Mouse (Mus musculus): Measurements from ENCODE around the gene Zfp879. TPM values are rescaled to one million over a fixed set of nuclear protein-coding genes. Genes with fewer than 3 reads are reported as not detected.

The Zfp879 gene
- 1.7 TPM in 2 replicates for polyA plus RNA-seq (2014; fragmentation: Nextera tagmentation; extraction: Ambion mirVana)

DNA sequence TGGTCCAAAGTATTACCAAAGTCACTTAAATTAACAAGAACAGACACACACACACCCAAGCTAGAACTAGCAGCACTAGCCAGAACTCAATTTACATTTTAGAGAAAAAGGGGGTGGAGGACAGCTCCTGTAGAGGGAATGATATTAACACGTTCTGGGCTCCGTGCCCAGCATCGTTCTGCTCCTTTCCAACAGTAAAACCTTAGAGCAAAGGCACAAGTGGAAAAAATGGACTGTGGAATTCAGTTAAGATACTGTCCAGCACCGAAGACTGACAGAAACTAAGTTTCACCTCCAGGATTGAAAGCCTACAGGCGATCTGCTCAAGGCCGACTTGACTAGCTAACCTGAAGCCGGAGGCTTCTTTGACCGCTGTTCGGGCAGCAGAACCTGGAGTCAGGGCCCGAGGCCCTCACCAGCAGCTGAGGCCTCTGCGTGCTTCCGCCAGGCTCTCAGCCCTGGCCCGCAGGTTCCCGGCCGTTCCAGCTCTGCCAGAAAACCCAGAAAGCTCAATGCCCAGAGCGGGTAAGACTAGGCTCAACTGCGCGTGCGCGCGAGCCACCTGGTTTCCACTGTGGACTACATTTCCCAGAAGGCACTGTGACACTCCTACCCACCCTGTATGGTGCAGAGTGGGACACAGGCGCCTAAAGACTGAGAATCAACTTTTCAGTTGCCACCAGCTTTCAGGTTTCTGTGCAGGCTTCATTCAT lies at the start of gene Zfp879:
Gene Zfp879 (minus strand): TSS at position 530 of the 713 bp plus-strand sequence.
- Histone ChIP-seq H3K4me2 (replicated peaks) (peak within 1 kb of the TSS; percentile 74), H3K9ac (peak within 1 kb of the TSS; percentile 74)

DNA sequence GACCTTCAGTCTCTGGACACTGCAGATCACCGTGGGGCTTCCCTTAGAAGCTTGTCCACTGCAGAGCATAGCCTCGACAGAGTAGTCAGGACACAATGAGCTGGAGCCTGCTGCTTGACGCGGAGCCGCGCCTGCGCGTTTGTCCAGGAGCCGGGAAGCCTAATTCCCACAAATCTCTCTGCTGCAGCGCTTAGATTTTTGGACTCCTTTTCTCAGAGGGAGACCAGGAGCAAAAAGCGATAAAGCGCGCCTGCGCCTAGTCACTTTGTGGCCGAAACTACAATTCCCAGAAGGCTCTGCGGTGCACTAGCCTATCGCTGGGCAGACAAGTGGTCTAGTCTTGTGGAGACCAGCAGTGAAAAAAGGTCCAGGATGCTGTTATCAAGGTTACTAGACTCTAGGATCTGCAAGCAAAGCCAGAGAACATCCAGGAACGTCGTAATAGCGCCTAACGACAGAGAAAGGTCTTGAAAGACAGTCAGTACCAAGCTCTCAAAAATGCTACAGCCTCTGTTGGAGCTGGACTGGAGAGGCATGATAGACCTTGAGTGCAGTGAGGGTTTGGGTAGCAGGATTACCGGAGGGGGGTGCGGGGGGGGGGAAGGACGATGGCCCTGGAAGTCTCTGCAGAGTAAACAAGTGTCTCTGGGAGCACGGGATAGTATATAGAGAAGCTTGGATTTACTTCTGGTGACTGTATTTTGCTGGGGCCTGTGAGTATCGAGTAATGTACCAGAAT lies 46.2 kb upstream of the Zfp879 start, which contains the start of gene Zfp454:
Gene Zfp454 (minus strand): TSS at position 262 of the 739 bp plus-strand sequence.
- ATAC-seq (ENCODE audit: low FRiP score), result peak; percentile 96
- peak within 1 kb of the TSS; percentile 79 for H3K4me2 ChIP-seq (replicated peaks)
- H3K36me3 ChIP-seq (replicated peaks; ENCODE audit: control insufficient read depth, insufficient read depth), result peaks cover 25% of the 10 kb centered on the region
- peak within 1 kb of the TSS; percentile 69 for H3K9ac ChIP-seq
- WGBS, result 6% methylated on average over 26 of the region's 26 CpGs
- H3K27me3 ChIP-seq (ENCODE audit: control insufficient read depth, insufficient read depth, low read length), result no peaks in the 10 kb centered on the region
- peak; percentile 97 for DNase-seq (ENCODE audit: low spot score)
- H3K4me1 ChIP-seq (replicated peaks; ENCODE audit: control insufficient read depth, insufficient read depth, low read length), result peaks cover 8% of the 10 kb centered on the region
- H3K9me3 ChIP-seq (ENCODE audit: control insufficient read depth, low read length), result 0 out of 2 replicates have a peak, but pooled peaks cover 3% of the 10 kb centered on the region
- peak within 1 kb of the TSS; percentile 43 for H3K4me3 ChIP-seq (replicated peaks; ENCODE audit: low read length)
- peak within 1 kb of the TSS; percentile 76 for H3K27ac ChIP-seq

More for the DNA sequence above, at the start of gene Zfp879:
- H3K4me3 ChIP-seq (replicated peaks; ENCODE audit: low read length), result peak within 1 kb of the TSS; percentile 40
- H3K4me1 ChIP-seq (replicated peaks; ENCODE audit: control insufficient read depth, insufficient read depth, low read length), result peaks cover 7% of the 10 kb centered on the region
- no peaks in the 10 kb centered on the region for H3K27me3 ChIP-seq (ENCODE audit: control insufficient read depth, insufficient read depth, low read length)
- ATAC-seq (ENCODE audit: low FRiP score), result peak; percentile 97
- 22% methylated on average over 22 of the region's 22 CpGs for WGBS
- DNase-seq (ENCODE audit: low spot score), result peak; percentile 96
- peak within 1 kb of the TSS; percentile 78 for H3K27ac ChIP-seq
- H3K9me3 ChIP-seq (ENCODE audit: control insufficient read depth, low read length), result no peaks in the 10 kb centered on the region
- no peaks in the 10 kb centered on the region for H3K36me3 ChIP-seq (replicated peaks; ENCODE audit: control insufficient read depth, insufficient read depth)

DNA sequence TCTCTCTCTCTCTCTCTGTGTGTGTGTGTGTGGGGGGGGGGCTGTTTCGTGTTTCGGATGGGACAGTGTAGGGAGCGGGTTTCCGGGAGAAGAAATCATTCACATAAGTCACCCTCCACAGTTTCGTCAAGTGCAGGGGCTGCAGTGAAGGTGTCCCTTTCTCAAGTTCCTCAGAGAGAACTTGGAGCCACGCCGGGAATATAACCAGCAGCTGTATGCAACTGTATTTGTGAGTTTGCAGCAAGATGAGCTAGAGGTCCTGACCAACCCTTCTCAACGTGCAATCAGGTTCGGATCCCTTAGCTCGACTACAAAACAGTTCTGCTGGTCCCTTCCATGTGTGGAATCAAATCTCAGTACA lies 45.6 kb upstream of the Zfp879 start:
- DNase-seq (ENCODE audit: low spot score), result peak; percentile 41
- H3K27ac ChIP-seq, result peak overlapping the region; percentile 76
- 20% methylated on average over 10 of the region's 10 CpGs for WGBS
- peak overlapping the region; percentile 43 for H3K4me3 ChIP-seq (replicated peaks; ENCODE audit: low read length)
- H3K9ac ChIP-seq, result peak overlapping the region; percentile 69
- H3K36me3 ChIP-seq (replicated peaks; ENCODE audit: control insufficient read depth, insufficient read depth), result peaks cover 31% of the 10 kb centered on the region
- no peaks in the 10 kb centered on the region for H3K9me3 ChIP-seq (ENCODE audit: control insufficient read depth, low read length)
- H3K27me3 ChIP-seq (ENCODE audit: control insufficient read depth, insufficient read depth, low read length), result no peaks in the 10 kb centered on the region
- peak overlapping the region; percentile 79 for H3K4me2 ChIP-seq (replicated peaks)
- peaks cover 8% of the 10 kb centered on the region for H3K4me1 ChIP-seq (replicated peaks; ENCODE audit: control insufficient read depth, insufficient read depth, low read length)
- 0 out of 2 replicates have a peak, but pooled peaks have one; percentile 7 for ATAC-seq (ENCODE audit: low FRiP score)

- H3K27me3 ChIP-seq (ENCODE audit: control insufficient read depth, insufficient read depth, low read length), result no peaks in the 10 kb centered on the region
- no peak for DNase-seq (ENCODE audit: low spot score)
- H3K9me3 ChIP-seq (ENCODE audit: control insufficient read depth, low read length), result no peaks in the 10 kb centered on the region
- H3K27ac ChIP-seq, result no peak overlapping the region
- WGBS, result 49% methylated on average over 8 of the region's 8 CpGs
- H3K4me1 ChIP-seq (replicated peaks; ENCODE audit: control insufficient read depth, insufficient read depth, low read length), result peaks cover 8% of the 10 kb centered on the region
- peak overlapping the region; percentile 69 for H3K9ac ChIP-seq
- H3K4me3 ChIP-seq (replicated peaks; ENCODE audit: low read length), result peak overlapping the region; percentile 43
- peak overlapping the region; percentile 79 for H3K4me2 ChIP-seq (replicated peaks)
- peaks cover 35% of the 10 kb centered on the region for H3K36me3 ChIP-seq (replicated peaks; ENCODE audit: control insufficient read depth, insufficient read depth)
- ATAC-seq (ENCODE audit: low FRiP score), result no peak
These were observed 45.0 kb upstream of the Zfp879 start for GRCm38 (mm10) chr11:50886231-50886932.

GRCm38 (mm10) chr11:50883756-50884155 lies 42.4 kb upstream of the Zfp879 start:
- H3K4me2 ChIP-seq (replicated peaks), result no peak overlapping the region
- no peak overlapping the region for H3K4me3 ChIP-seq (replicated peaks; ENCODE audit: low read length)
- H3K36me3 ChIP-seq (replicated peaks; ENCODE audit: control insufficient read depth, insufficient read depth), result peaks cover 59% of the 10 kb centered on the region
- ATAC-seq (ENCODE audit: low FRiP score), result no peak
- no peak overlapping the region for H3K9ac ChIP-seq
- DNase-seq (ENCODE audit: low spot score), result no peak
- H3K9me3 ChIP-seq (ENCODE audit: control insufficient read depth, low read length), result 0 out of 2 replicates have a peak, but pooled peaks cover 13% of the 10 kb centered on the region
- WGBS, result 88% methylated on average over 3 of the region's 3 CpGs
- H3K4me1 ChIP-seq (replicated peaks; ENCODE audit: control insufficient read depth, insufficient read depth, low read length), result peaks cover 8% of the 10 kb centered on the region
- no peak overlapping the region for H3K27ac ChIP-seq
- no peaks in the 10 kb centered on the region for H3K27me3 ChIP-seq (ENCODE audit: control insufficient read depth, insufficient read depth, low read length)

GRCm38 (mm10) chr11:50878641-50879040 lies 37.3 kb upstream of the Zfp879 start:
- Histone ChIP-seq H3K4me2 (replicated peaks) (no peak overlapping the region), H3K27ac (no peak overlapping the region), H3K4me3 (replicated peaks; ENCODE audit: low read length) (no peak overlapping the region), H3K9ac (no peak overlapping the region), H3K9me3 (ENCODE audit: control insufficient read depth, low read length) (peaks cover 41% of the 10 kb centered on the region), H3K36me3 (replicated peaks; ENCODE audit: control insufficient read depth, insufficient read depth) (peaks cover 86% of the 10 kb centered on the region), H3K4me1 (replicated peaks; ENCODE audit: control insufficient read depth, insufficient read depth, low read length) (no peaks in the 10 kb centered on the region), H3K27me3 (ENCODE audit: control insufficient read depth, insufficient read depth, low read length) (no peaks in the 10 kb centered on the region)
- DNase-seq (ENCODE audit: low spot score) (no peak), ATAC-seq (ENCODE audit: low FRiP score) (no peak)
- WGBS, result 94% methylated on average over 3 of the region's 3 CpGs

- H3K9ac ChIP-seq, result peak overlapping the region; percentile 54
- DNase-seq (ENCODE audit: low spot score) (no peak), ATAC-seq (ENCODE audit: low FRiP score) (no peak; the same call in 1 of the 2 replicates)
- peak overlapping the region; percentile 95 for H3K4me2 ChIP-seq (replicated peaks)
- H3K9me3 ChIP-seq (ENCODE audit: control insufficient read depth, low read length), result no peaks in the 10 kb centered on the region
- under 1% methylated on average over 70 of the region's 72 CpGs for WGBS
- peak overlapping the region; percentile 48 for H3K4me3 ChIP-seq (replicated peaks; ENCODE audit: low read length)
- peaks cover 7% of the 10 kb centered on the region; the same call in 1 of the 2 replicates for H3K4me1 ChIP-seq (replicated peaks; ENCODE audit: control insufficient read depth, insufficient read depth, low read length)
- no peaks in the 10 kb centered on the region for H3K36me3 ChIP-seq (replicated peaks; ENCODE audit: control insufficient read depth, insufficient read depth)
- no peak overlapping the region for H3K27ac ChIP-seq
- H3K27me3 ChIP-seq (ENCODE audit: control insufficient read depth, insufficient read depth, low read length), result peaks cover 54% of the 10 kb centered on the region
These were observed 9.7 kb upstream of the Zfp879 start for GRCm38 (mm10) chr11:50850989-50851601.

- H3K9me3 ChIP-seq (ENCODE audit: control insufficient read depth, low read length), result no peaks in the 10 kb centered on the region
- H3K9ac ChIP-seq, result peak within 1 kb of the TSS; percentile 54
- no peak for DNase-seq (ENCODE audit: low spot score)
- H3K4me2 ChIP-seq (replicated peaks), result peak within 1 kb of the TSS; percentile 95
- no peak for ATAC-seq (ENCODE audit: low FRiP score)
- no peak within 1 kb of the TSS for H3K27ac ChIP-seq
- H3K36me3 ChIP-seq (replicated peaks; ENCODE audit: control insufficient read depth, insufficient read depth), result no peaks in the 10 kb centered on the region
- WGBS, result 3% methylated on average over 11 of the region's 11 CpGs
- peaks cover 54% of the 10 kb centered on the region for H3K27me3 ChIP-seq (ENCODE audit: control insufficient read depth, insufficient read depth, low read length)
- H3K4me1 ChIP-seq (replicated peaks; ENCODE audit: control insufficient read depth, insufficient read depth, low read length), result peaks cover 7% of the 10 kb centered on the region; the same call in 1 of the 2 replicates
- H3K4me3 ChIP-seq (replicated peaks; ENCODE audit: low read length), result peak within 1 kb of the TSS; percentile 48
These were observed 8.9 kb upstream of the Zfp879 start, which contains the start of gene Grm6 for GRCm38 (mm10) chr11:50850177-50850735. Grm6 (plus strand) TSS chr11:50850685.

All from hindbrain, embryonic 14.5 days (tissue).